Mouse (Mus musculus): ENCODE measurements at regions not wholly inside any gene's neighbourhood (a gene's known extent, or its start where the extent isn't known, plus 50 kb on each side); places are given as distances from the start of the nearest gene placed in this dataset.

GRCm38 (mm10) chr1:69375246-69375645, 267.4 kb upstream of the Erbb4 start:
- no peak for DNase-seq

- DNase-seq: no peak
Measured at GRCm38 (mm10) chr1:69370078-69370477, 262.2 kb upstream of the Erbb4 start.

GRCm38 (mm10) chr1:69367531-69367930, 259.7 kb upstream of the Erbb4 start:
- DNase-seq: peak; percentile 7

- no peak for DNase-seq
Measured at GRCm38 (mm10) chr1:69364069-69364468, 256.2 kb upstream of the Erbb4 start.

- DNase-seq: no peak
Measured at GRCm38 (mm10) chr1:69357548-69357947, 249.7 kb upstream of the Erbb4 start.

GRCm38 (mm10) chr1:69350417-69350816, 242.6 kb upstream of the Erbb4 start:
- no peak for DNase-seq

- DNase-seq: no peak
Measured at GRCm38 (mm10) chr1:69349826-69350225, 242.0 kb upstream of the Erbb4 start.

- DNase-seq: no peak
Measured at GRCm38 (mm10) chr1:69342100-69342499, 234.2 kb upstream of the Erbb4 start.

- no peak for DNase-seq
Measured at GRCm38 (mm10) chr1:69340481-69340880, 232.6 kb upstream of the Erbb4 start.

- no peak for DNase-seq
Measured at GRCm38 (mm10) chr1:69331418-69332254, 223.8 kb upstream of the Erbb4 start.

- no peak for DNase-seq
Measured at GRCm38 (mm10) chr1:69329399-69329798, 221.5 kb upstream of the Erbb4 start.

- DNase-seq: peak; percentile 2
Measured at GRCm38 (mm10) chr1:69326711-69327110, 218.9 kb upstream of the Erbb4 start.

- no peak for DNase-seq
Measured at GRCm38 (mm10) chr1:69319526-69319925, 211.7 kb upstream of the Erbb4 start.

GRCm38 (mm10) chr1:69296816-69297215, 189.0 kb upstream of the Erbb4 start:
- no peak for DNase-seq

- no peak for DNase-seq
Measured at GRCm38 (mm10) chr1:69291329-69291728, 183.5 kb upstream of the Erbb4 start.

GRCm38 (mm10) chr1:69286374-69286773, 178.5 kb upstream of the Erbb4 start:
- DNase-seq: no peak

GRCm38 (mm10) chr1:69277428-69277827, 169.6 kb upstream of the Erbb4 start:
- no peak for DNase-seq

- no peak for DNase-seq
Measured at GRCm38 (mm10) chr1:69247691-69248090, 139.8 kb upstream of the Erbb4 start.

- no peak for DNase-seq
Measured at GRCm38 (mm10) chr1:69242289-69242909, 134.5 kb upstream of the Erbb4 start.

GRCm38 (mm10) chr1:69241502-69242214, 133.8 kb upstream of the Erbb4 start:
- DNase-seq: peak; percentile 31

- DNase-seq: no peak
Measured at GRCm38 (mm10) chr1:69227864-69228263, 120.0 kb upstream of the Erbb4 start.

- no peak for DNase-seq
Measured at GRCm38 (mm10) chr1:69212896-69213500, 105.1 kb upstream of the Erbb4 start.

GRCm38 (mm10) chr1:69202745-69203144, 94.9 kb upstream of the Erbb4 start:
- DNase-seq: no peak
